Mouse (Mus musculus) gonadal fat pad, adult 2 months (tissue): Measurements from ENCODE around the gene Plbd2. TPM values are rescaled to one million over a fixed set of nuclear protein-coding genes. Genes with fewer than 3 reads are reported as not detected.

Experiments used
- DNase-seq: peaks from one replicate; pipeline ENCODE4 v3.0.0-alpha.2; 2012; ENCODE audit warnings: low read depth
- polyA plus RNA-seq: library from polyadenylated mRNA; depleted of rRNA; stranded (reverse); fragments of >200 nt; gene quantifications from 2 replicates; pipeline ENCODE4 v1.2.3, GENCODE M21; 2012

The Plbd2 gene
- polyA plus RNA-seq, 1 experiment = 49.8 TPM

DNA sequence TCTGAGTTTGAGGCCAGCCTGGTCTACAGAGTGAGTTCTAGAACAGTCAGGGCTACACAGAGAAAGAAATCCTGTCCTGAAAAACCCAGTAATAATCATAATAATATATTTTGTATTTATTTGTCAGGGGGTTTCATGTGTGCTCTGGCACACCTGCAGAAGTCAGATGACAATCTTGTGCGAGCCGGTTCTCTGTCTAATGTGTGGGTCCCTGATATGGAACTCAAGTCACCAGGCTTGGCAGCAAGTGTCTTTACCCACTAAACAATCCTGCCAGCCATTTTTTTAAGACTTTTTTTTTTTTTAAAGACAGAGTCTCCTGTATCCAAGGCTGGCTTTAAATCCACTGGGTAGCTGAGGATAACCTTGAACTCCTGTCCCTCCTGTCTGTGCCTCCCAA is 30.1 kb downstream of the Plbd2 start:
- no peak for DNase-seq

GRCm38 (mm10) chr5:120472770-120473169 is 30.7 kb downstream of the Plbd2 start, which contains the start of gene Sdsl:
TSS of gene Sdsl (minus strand) at chr5:120472810.
- no peak for DNase-seq

GRCm38 (mm10) chr5:120471538-120471937 is 31.9 kb downstream of the Plbd2 start:
- no peak for DNase-seq

DNA sequence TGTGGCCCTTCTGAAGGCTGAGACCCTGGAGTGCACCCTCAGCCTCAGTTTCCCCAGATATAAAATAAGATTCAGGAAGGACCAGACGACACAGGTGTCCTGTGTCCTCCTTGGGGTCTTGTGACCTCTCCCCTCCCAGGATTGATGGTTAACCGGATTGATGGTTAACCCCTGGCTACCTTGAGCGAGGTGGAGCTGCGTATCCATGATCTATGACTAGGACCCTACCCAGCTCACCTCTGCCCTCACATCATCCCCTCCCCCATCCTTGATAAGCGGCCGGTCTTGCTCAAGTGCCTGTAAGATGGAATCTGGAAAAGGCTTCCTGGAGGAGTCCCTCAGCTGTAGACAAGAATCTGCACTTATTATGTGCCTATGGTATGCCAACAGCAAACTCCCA is 34.6 kb downstream of the Plbd2 start:
- DNase-seq = no peak

- no peak for DNase-seq
These were observed 35.1 kb downstream of the Plbd2 start for GRCm38 (mm10) chr5:120468336-120468735.

DNA sequence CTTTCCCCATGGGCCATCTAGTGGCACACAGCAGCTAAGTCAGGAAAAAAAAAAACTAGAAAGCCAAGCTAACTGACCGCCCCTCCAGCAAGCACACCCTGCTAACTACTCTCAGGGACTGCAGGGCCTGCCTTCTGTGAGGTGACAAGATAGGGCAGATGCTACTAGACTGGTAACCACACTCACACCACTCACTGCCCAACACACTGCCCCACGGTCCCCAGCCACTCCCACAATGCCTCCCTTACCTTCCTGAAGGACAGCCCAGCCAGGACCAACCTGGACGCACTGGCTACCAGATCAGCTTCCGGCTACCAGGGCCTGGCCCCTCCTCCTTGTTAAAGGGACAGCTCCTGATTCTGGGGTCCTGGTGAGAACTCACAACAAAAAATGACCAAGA is 36.4 kb downstream of the Plbd2 start:
- DNase-seq = no peak

DNA sequence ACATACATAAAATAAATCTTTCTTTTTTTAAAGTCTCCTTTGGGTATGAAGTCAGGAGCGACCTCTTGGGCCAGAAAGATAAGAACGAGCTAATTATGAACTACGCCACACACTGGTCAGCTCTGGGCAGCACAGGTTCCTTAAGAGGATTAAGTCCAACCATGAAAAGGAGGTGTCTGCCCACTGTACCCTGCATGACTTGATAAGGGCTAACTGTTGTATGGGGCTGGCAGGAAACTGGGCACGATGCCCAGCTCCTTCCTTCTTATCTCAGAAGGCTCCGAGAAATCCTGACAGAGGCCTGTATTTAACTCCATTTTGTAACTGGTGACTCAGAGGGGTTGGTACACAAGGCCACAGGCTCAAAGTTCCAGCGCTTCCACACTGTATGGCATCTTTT is 37.6 kb downstream of the Plbd2 start:
- DNase-seq = no peak

GRCm38 (mm10) chr5:120465062-120465461 is 38.4 kb downstream of the Plbd2 start:
- DNase-seq = no peak

DNA sequence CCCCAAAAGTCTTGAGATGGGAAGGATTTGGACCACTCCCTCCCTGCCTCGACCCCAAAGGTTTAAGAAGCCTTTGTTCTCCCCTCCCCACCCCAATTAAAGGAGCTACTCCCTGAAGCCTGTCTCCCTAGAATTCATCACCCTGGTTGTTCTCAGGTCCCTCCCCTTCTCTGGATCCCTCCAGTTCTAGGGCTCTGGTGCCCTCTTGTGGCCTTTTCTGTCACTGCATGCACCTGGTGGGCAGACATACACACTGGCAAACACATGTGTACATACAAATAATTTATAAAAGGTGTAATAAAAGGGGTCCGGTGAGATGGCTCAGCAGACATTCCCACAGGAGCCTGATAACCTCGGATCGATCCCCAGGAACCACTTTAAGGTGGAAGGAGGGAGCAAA is 39.1 kb downstream of the Plbd2 start:
- no peak for DNase-seq

GRCm38 (mm10) chr5:120461902-120462301 is 41.5 kb downstream of the Plbd2 start:
- DNase-seq = no peak

DNA sequence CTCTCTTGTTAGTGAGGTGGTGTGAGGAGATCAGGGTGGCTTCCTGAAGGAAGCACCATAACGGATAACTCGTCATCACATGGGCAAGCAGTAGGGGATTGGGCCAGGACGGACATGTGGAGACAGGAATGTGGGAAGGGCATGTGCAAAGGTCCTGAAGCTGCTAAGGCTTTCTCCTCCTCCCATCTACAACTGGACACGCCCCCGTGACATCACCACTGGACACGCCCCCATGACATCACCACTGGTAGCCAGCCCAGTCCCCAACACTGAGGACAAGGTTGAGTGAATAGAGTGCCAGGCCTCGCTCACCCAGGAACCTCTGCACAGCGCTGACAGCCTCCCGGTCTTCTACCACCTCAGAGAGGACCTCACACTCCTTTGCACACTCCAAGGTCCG is 44.3 kb downstream of the Plbd2 start:
- no peak for DNase-seq

- DNase-seq = no peak
These were observed 45.8 kb downstream of the Plbd2 start for GRCm38 (mm10) chr5:120457628-120458027.

DNA sequence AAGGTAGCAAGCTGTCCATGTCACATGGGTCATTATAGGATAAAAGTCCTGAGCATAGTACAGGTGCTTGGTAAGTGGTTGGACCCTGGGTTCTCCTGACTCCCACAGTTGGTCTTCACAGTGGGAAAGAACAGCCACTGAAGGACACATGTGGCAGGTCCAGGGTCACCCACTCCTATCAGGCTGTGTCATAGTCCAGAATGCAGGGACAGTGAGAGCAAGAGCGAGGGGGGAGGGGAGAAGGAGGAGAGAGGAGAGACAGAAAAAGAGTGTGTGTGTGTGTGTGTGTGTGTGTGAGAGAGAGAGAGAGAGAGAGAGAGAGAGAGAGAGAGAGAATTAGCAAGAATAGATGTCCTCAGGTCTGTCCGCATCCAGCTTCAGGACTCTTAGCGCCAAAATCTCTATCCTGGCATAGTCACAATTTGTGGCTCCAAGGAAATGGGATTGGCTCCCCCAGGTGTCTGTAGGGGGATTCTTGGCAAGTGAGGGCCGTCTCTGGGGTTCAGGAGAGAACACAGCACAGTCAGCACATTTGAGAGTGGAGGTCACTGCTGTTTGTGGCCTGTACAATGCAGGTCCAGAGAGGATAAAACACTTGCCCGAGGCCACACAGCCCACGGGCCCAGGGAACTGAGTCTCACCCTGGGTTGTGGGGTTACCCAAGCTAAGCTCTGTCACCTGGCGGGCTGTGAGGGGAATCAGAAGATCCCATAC is 46.4 kb downstream of the Plbd2 start:
- DNase-seq = no peak

DNA sequence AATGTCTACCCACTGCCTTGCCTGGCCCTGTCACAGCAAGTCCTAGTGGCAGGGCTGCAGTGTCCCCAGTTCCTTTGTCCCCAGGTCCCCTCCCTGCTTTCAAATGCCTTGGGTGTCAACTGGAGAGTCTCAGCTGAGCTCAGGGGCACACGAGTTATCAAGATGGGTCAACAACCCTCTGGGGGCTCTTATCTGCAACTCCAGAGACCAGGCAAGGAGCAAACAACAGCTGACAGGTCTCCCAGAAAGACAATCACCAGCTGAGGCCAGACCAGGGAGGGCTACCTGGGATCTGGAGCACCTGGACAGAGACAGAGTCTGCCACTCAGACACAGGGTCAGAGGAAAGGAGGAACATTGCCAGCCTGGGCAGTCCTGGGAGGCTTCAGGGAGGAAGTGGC is 47.2 kb downstream of the Plbd2 start:
- DNase-seq = no peak

DNA sequence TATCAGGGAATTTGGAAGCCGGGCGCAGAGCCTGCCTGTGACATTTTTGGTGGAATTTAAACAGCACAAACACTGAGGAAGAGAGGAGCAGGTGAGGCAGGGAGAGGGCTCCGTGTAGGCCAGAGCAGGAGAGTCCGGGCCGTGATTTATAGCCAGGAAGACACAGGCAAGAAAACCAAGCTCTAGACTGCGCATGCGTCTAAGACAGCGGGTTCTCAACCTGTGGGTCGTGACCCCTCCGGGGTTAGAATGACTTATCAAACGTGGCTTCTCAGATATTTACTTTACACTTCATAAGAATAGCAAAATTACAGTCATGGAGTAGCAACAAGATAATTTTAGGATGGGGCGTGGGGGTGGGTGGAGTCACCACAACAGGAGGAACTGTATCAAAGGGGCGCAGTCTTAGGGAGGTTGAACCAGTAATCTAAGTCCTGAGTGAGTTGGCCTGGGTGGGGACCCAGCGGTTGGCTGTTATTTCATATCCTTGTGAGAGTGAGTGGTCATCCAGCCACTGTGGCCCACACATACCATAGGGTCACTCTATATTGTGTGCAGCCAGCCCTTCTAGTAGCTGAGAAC is 48.6 kb downstream of the Plbd2 start:
- DNase-seq = no peak

GRCm38 (mm10) chr5:120447305-120447704 is 56.1 kb downstream of the Plbd2 start:
- no peak for DNase-seq

- peak; percentile 6 for DNase-seq
These were observed 62.7 kb downstream of the Plbd2 start for GRCm38 (mm10) chr5:120440733-120441132.

DNA sequence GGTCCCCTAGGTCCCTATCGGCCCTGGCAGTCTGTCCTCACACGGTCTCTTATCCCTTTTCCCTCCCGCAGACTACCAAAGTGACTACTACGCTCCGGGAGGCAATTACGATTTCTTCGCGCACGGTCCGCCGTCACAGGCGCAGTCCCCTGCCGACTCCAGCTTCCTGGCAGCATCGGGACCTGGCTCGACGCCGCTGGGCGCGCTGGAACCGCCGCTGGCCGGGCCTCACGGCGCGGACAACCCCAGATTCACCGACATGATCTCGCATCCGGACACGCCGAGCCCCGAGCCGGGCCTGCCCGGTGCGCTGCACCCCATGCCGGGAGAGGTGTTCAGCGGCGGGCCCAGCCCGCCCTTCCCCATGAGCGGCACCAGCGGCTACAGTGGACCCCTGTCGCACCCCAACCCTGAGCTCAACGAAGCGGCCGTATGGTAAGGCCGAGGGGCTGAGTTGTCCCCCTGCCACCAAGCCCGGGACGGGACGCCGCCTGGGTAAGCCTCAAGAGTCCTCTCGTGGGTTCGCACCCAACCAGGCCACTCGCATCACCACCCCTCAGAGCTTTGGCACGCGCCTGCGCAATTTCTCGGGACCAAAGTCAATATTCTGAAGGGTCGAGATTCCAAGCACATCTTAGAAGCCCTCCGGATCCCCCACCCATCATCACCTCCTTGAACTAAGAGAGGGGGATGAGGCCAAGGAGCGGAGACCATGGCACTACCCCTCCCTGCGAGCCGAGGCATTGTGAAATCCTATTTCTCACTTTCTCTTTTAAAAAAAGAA is 63.3 kb downstream of the Plbd2 start:
- DNase-seq = no peak

DNA sequence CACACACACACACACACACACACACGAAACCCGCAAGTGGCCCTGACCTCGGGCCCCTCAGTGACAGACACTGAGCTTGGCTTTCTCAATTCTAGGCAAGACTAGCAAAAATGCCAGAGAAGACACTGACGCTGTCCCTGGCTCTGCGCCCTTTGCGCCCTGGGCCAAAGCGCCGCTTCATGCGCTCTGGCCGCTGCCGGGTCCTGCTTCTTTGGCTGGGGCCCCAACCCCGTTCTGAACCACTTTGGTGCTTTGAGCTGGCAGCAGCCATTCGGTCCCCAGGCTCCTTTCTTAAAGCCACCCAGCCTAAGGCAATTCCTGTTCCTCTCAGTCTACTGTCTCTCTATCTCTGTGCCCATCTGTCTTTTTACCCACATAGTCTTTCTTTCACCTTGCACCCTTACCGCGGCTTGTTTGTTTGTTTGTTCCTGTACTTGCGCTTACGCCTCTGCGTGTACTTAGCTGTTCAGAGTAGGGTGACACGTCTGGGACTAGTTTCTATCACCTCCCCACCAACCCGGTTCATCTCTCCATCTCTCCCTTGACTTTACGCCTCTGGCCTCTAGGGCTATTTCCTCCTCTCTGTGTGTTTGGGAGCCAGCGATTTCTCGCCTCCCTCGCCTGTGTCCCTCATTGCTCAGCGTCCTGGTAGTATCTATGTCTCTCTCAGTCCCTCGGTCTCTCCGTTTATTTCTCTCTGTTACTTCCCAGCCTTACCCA is 64.3 kb downstream of the Plbd2 start:
- no peak for DNase-seq

DNA sequence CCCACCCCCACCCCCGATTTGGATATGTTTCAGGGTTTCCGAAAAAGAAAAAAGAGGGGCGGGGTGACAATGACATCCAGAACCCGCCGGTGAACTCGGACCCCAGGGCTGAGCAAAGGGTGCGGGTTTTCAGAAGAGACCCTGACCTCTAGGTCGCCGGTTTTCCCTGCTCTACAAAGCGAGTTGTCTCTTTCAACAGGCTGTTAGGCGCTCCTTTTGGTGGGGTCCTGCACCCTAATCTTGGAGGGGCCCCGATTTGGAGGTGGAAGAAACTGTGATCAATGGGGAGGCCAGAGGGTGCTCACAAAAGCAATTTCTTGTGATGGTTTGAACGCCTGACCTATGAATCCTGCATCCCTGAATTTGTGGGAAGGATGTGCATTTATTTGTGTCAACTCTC is 65.0 kb downstream of the Plbd2 start:
- no peak for DNase-seq

- no peak for DNase-seq
These were observed 65.4 kb downstream of the Plbd2 start for GRCm38 (mm10) chr5:120437986-120438385.

DNA sequence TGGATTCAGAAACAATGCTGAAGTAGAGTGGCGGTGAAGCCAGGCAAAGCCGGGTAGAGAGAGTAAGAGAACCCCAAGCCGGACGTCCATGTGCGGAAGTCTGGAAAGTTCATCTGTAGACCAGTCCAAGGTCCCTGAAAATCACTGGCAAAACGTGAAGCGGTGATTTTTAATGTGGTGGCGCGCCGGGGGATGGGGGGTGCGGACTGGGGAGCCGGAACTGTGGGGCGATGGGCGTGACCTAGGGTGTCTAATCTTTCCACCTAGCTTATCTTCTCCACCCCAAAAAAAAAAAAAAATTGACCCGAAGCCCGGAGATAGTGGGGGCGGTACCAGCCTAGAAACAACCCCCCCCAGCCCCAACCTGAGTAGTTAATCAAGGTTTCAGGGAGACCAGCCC is 65.9 kb downstream of the Plbd2 start:
- DNase-seq = no peak
